Mouse (Mus musculus) gastrocnemius, adult 18-20 months (tissue): Measurements from ENCODE around the gene Gm10358. TPM values are rescaled to one million over a fixed set of nuclear protein-coding genes. Genes with fewer than 3 reads are reported as not detected.
"Not testable (repeated sequence)": the region's sequence is repeated elsewhere in the genome, so short reads cannot be mapped to it uniquely, and the experiment has no call there.

ENCODE experiments used
- DNase-seq: peaks from one replicate; pipeline ENCODE4 v3.0.0; 2021; ENCODE audit warnings: low spot score
- long read RNA-seq, 2 experiments: library from polyadenylated mRNA; stranded (forward); transcript quantifications; one replicate each; pipeline ENCODE4 v2.0.0; 2021
- total RNA-seq, 2 experiments: library from RNA; stranded (reverse); gene quantifications; 2 replicates each; pipeline ENCODE4 v1.2.3; 2021

The Gm10358 gene
- total RNA-seq = under 1 TPM; 0.28 to 0.30 TPM
- long read RNA-seq, experiment 1, transcript Gm10358-201 (1 exons, 1,250 nt) = major isoform, 8 of 8 reads
- long read RNA-seq, experiment 1, partial matches to known transcripts = 0 of 8 reads
- long read RNA-seq, experiment 1, other reads (novel, unspliced or antisense) = 0 of 8 reads
- long read RNA-seq, experiment 2, transcript Gm10358-201 (1 exons, 1,250 nt) = major isoform, 8 of 8 reads
- long read RNA-seq, experiment 2, partial matches to known transcripts = 0 of 8 reads
- long read RNA-seq, experiment 2, other reads (novel, unspliced or antisense) = 0 of 8 reads

DNA sequence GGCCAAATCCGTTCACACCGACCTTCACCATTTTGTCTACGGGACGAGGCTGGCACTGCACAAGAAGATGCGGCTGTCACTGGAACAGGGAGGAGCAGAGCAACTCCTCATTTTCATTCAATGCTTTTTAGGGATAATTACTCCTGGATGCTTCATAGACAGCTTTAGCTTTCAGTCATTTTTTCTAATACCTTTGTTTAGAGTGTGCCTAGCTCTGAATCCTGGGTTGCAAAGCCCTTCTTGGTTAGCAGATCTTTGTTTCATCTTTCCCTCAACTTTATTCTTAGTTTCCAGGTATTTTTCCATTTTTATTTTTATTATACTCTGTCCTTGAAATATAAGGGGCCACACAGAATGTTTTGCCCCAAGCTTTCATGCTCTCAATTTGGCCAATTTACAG lies at the start of gene Gm10358:
Gm10358 (minus strand) TSS at position 101 of the 400 bp plus-strand sequence.
- DNase-seq = no peak

- no peak for DNase-seq
Observed at GRCm38 (mm10) chr8:75448394-75448793, 42.0 kb upstream of the Gm10358 start, which contains the start of gene Iqcm. Iqcm (plus strand) TSS chr8:75448694.

DNA sequence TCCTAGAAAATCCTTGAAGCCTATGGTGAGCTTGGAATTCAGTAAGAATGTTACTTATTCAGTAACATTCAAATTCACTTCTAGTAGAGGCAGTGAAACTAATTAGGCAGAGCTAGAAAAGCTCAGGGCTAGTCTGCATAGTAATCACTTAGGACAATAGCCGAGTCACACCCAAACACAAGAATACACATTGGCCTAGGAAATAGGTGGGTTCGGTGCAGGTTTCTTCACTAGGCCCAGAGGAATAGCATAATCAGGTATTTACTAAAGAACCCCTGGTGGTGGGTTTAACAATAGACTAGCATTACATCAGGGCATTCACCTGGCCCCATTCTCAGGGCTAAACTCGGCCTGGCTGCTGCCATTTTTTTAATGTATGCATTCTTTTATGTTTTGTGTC lies 9.3 kb upstream of the Gm10358 start:
- not testable (repeated sequence) for DNase-seq

DNA sequence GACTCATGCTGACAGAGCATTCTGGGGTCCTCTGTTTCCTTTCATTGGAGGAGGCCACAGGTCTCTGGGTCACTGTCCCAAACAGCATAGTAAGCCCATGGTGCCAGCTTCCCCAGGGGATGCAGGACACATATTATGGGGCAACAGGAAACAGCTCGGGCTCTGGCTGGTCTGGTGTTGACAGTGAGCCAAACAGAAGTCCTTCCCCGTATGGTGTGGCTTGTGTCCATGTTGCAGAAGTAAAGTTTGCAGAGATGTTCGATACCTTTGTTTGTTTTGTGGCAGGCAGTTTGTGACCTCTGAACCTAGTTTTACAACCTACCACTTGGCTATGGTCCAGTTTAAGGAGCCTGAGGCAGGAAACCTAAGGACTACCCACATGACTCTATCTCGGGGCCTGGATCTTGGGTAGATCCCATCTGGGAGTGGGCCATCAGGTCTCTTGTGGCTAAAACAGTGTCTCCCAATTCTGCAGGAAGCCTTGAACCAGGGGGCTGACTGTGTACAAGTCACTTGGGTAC lies 21.6 kb downstream of the Gm10358 start:
- no peak for DNase-seq

DNA sequence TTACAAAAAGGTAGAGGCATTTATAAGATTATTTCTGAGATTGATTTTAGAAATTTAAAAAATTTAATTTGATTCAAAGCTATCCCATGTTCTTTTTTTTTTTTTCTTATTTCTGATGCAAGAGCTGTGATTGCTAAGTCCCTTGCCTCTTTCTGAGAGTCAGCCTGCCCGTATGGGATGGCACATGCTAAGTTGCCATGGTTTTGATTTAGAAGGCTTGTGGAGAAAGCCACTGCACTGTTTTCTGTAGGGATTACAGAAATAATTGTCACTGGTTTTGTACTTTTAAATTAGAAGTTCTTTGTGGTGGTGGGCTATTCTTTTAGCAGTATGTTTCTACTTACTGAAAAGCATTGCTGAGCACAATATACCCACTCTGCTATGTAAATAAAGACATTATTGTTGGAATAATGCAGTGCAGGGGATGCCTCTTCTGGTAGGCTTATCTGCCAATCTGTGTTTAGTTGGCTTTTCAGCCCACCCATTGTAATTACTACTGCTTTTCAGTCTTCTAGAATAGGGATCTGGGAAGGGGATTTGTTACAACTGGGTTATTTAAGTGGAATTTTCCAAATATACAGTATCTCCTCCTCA lies 30.8 kb downstream of the Gm10358 start:
- DNase-seq = no peak

- DNase-seq = no peak
Observed at GRCm38 (mm10) chr8:75372006-75372405, 34.4 kb downstream of the Gm10358 start.

Other genes starting within 250 kb of the Gm10358 start
- gene Rasd2, start 192.6 kb downstream of the Gm10358 start, total RNA-seq = 10 to 100 TPM; 65.5 to 99.9 TPM
- under 1 TPM in 1 of 2 experiments, not detected in 1; 0.14 TPM for gene Iqcm, start 42.1 kb upstream of the Gm10358 start, total RNA-seq